Mouse (Mus musculus) naive thymus-derived CD4-positive, alpha-beta T cell, adult 2 months (primary cell): ENCODE results near the gene Dennd2c.
"Not testable (repeated sequence)": the region's sequence is repeated elsewhere in the genome, so short reads cannot be mapped to it uniquely, and the experiment has no call there.

Experiments used
- DNase-seq: peaks from one replicate; pipeline ENCODE4 v3.0.0-alpha.2; 2011; ENCODE audit warnings: low read depth

Gene Dennd2c

GRCm38 (mm10) chr3:103169771-103170170 is 67.4 kb downstream of the Dennd2c start:
- DNase-seq: peak; percentile 94

- DNase-seq: peak; percentile 100
Observed at GRCm38 (mm10) chr3:103171505-103172267, 69.3 kb downstream of the Dennd2c start, which contains the start of gene Bcas2. Gene Bcas2 (plus strand): TSS chr3:103171655.

- DNase-seq: no peak
Observed at GRCm38 (mm10) chr3:103172615-103173014, 70.2 kb downstream of the Dennd2c start.

GRCm38 (mm10) chr3:103176740-103177139 is 74.3 kb downstream of the Dennd2c start:
- no peak for DNase-seq

- no peak for DNase-seq
Observed at GRCm38 (mm10) chr3:103179527-103179926, 77.1 kb downstream of the Dennd2c start.

- DNase-seq: no peak
Observed at GRCm38 (mm10) chr3:103181171-103181570, 78.8 kb downstream of the Dennd2c start.

GRCm38 (mm10) chr3:103182821-103183220 is 80.4 kb downstream of the Dennd2c start:
- DNase-seq: no peak

- not testable (repeated sequence) for DNase-seq
Observed at GRCm38 (mm10) chr3:103184467-103184866, 82.1 kb downstream of the Dennd2c start.

GRCm38 (mm10) chr3:103188451-103188850 is 86.0 kb downstream of the Dennd2c start:
- DNase-seq: no peak

- no peak for DNase-seq
Observed at GRCm38 (mm10) chr3:103188856-103189255, 86.5 kb downstream of the Dennd2c start.

GRCm38 (mm10) chr3:103192161-103192560 is 89.8 kb downstream of the Dennd2c start:
- DNase-seq: no peak

- DNase-seq: no peak
Observed at GRCm38 (mm10) chr3:103193186-103193585, 90.8 kb downstream of the Dennd2c start.

- DNase-seq: no peak
Observed at GRCm38 (mm10) chr3:103196320-103196823, 94.0 kb downstream of the Dennd2c start.

- DNase-seq: no peak
Observed at GRCm38 (mm10) chr3:103199386-103199785, 97.0 kb downstream of the Dennd2c start.

GRCm38 (mm10) chr3:103201105-103201504 is 98.7 kb downstream of the Dennd2c start:
- DNase-seq: not testable (repeated sequence)

GRCm38 (mm10) chr3:103203554-103203953 is 101.2 kb downstream of the Dennd2c start:
- DNase-seq: no peak

- no peak for DNase-seq
Observed at GRCm38 (mm10) chr3:103204445-103204844, 102.0 kb downstream of the Dennd2c start.

GRCm38 (mm10) chr3:103206393-103206792 is 104.0 kb downstream of the Dennd2c start:
- peak; percentile 70 for DNase-seq

GRCm38 (mm10) chr3:103207749-103208148 is 105.3 kb downstream of the Dennd2c start:
- DNase-seq: no peak

GRCm38 (mm10) chr3:103208237-103208636 is 105.8 kb downstream of the Dennd2c start:
- DNase-seq: no peak

GRCm38 (mm10) chr3:103211101-103211500 is 108.7 kb downstream of the Dennd2c start:
- DNase-seq: no peak

- no peak for DNase-seq
Observed at GRCm38 (mm10) chr3:103212142-103212541, 109.7 kb downstream of the Dennd2c start.

GRCm38 (mm10) chr3:103213537-103213936 is 111.1 kb downstream of the Dennd2c start:
- no peak for DNase-seq
